Mouse (Mus musculus) olfactory bulb, adult 2 months (tissue): ENCODE measurements around the gene Pipox. TPM values are rescaled to one million over a fixed set of nuclear protein-coding genes. Genes with fewer than 3 reads are reported as not detected.

Experiments used
- H3K27ac ChIP-seq: fragments of 200-500 bp; 2 replicates; pipeline ENCODE4 v1.5.1; 2012; ENCODE audit warnings: low read depth, low read length; ENCODE audit not compliant: insufficient read depth
- H3K4me1 ChIP-seq: fragments of 200-500 bp; 2 replicates; pipeline ENCODE4 v1.6.1; 2012; ENCODE audit warnings: low read length; ENCODE audit not compliant: control insufficient read depth, insufficient read depth
- H3K4me3 ChIP-seq: fragments of 200-500 bp; 2 replicates; pipeline ENCODE4 v1.5.1; 2012; ENCODE audit warnings: mild to moderate bottlenecking, low read depth, low read length, moderate library complexity; ENCODE audit not compliant: insufficient read depth
- CTCF ChIP-seq: fragments of 200-500 bp; IDR thresholded peaks from 2 replicates; pipeline ENCODE4 v1.5.1; 2012; ENCODE audit warnings: low read depth, mild to moderate bottlenecking, low read length, moderate library complexity; ENCODE audit not compliant: insufficient read depth
- POLR2A ChIP-seq: fragments of 200-500 bp; IDR thresholded peaks from 2 replicates; pipeline ENCODE4 v1.6.1; 2012; ENCODE audit warnings: mild to moderate bottlenecking, low read depth, low read length, moderate library complexity; ENCODE audit not compliant: insufficient read depth
- WGBS: fragments of 180-500 bp; shearing (Covaris S2); methylation state at CpG from one replicate; pipeline ENCODE4 v1.1.7; 2018; 5-methylcytosine and 5-hydroxymethylcytosine counted together
- polyA plus RNA-seq: library from polyadenylated mRNA; stranded (reverse); fragments of >200 nt; gene quantifications from 2 replicates; pipeline ENCODE4 v1.2.4, GENCODE M21; 2012; ENCODE audit warnings: low replicate concordance; ENCODE audit not compliant: missing spikeins, insufficient read depth, insufficient read length

Gene Pipox
- polyA plus RNA-seq, 1 experiment = not detected

- Histone ChIP-seq H3K27ac (no peak overlapping the region), H3K4me1 (peaks cover 52% of the 10 kb centered on the region), H3K4me3 (no peak overlapping the region)
- TF ChIP-seq POLR2A (no peak), CTCF (no peak)
- WGBS = 59% methylated on average over 3 of the region's 3 CpGs
Observed at GRCm38 (mm10) chr11:77873116-77873515, 20.8 kb downstream of the Pipox start.

GRCm38 (mm10) chr11:77872685-77873084 lies 21.2 kb downstream of the Pipox start:
- Histone ChIP-seq H3K4me1 (peaks cover 57% of the 10 kb centered on the region), H3K4me3 (no peak overlapping the region), H3K27ac (no peak overlapping the region; the same call in 1 of the 2 replicates)
- TF ChIP-seq CTCF (no peak), POLR2A (no peak)
- WGBS = 19% methylated on average over 7 of the region's 7 CpGs

- TF ChIP-seq POLR2A = no peak
- no peak for TF ChIP-seq CTCF
- peaks cover 58% of the 10 kb centered on the region for H3K4me1 ChIP-seq
Observed at GRCm38 (mm10) chr11:77872236-77872635, 21.7 kb downstream of the Pipox start.

GRCm38 (mm10) chr11:77871436-77871835 lies 22.5 kb downstream of the Pipox start:
- H3K4me3 ChIP-seq = no peak overlapping the region
- 0 out of 2 replicates have a peak overlapping the region, but pooled peaks have one; percentile 7 for H3K27ac ChIP-seq
- 4% methylated on average over 4 of the region's 4 CpGs for WGBS
- TF ChIP-seq POLR2A (no peak), CTCF (no peak)
- peaks cover 58% of the 10 kb centered on the region for H3K4me1 ChIP-seq

More at GRCm38 (mm10) chr11:77872236-77872635, 21.7 kb downstream of the Pipox start:
- 12% methylated on average over 11 of the region's 11 CpGs for WGBS
- H3K4me3 ChIP-seq = no peak overlapping the region
- no peak overlapping the region for H3K27ac ChIP-seq

- no peak overlapping the region for H3K27ac ChIP-seq
- H3K4me1 ChIP-seq = peaks cover 57% of the 10 kb centered on the region
Observed at GRCm38 (mm10) chr11:77867419-77868083, 26.3 kb downstream of the Pipox start.

GRCm38 (mm10) chr11:77864771-77865170 lies 29.1 kb downstream of the Pipox start:
- peak overlapping the region; percentile 90 for H3K27ac ChIP-seq
- peaks cover 70% of the 10 kb centered on the region for H3K4me1 ChIP-seq
- 41% methylated on average over 12 of the region's 12 CpGs for WGBS
- no peak for TF ChIP-seq POLR2A
- TF ChIP-seq CTCF = no peak
- no peak overlapping the region for H3K4me3 ChIP-seq

More at GRCm38 (mm10) chr11:77867419-77868083, 26.3 kb downstream of the Pipox start:
- no peak for TF ChIP-seq CTCF
- TF ChIP-seq POLR2A = no peak
- no peak overlapping the region for H3K4me3 ChIP-seq
- 28% methylated on average over 12 of the region's 12 CpGs for WGBS

- peaks cover 80% of the 10 kb centered on the region for H3K4me1 ChIP-seq
- 79% methylated on average over 7 of the region's 7 CpGs for WGBS
- no peak overlapping the region for H3K4me3 ChIP-seq
- TF ChIP-seq CTCF = no peak
- TF ChIP-seq POLR2A = no peak
- no peak overlapping the region for H3K27ac ChIP-seq
Observed at GRCm38 (mm10) chr11:77862887-77863286, 31.0 kb downstream of the Pipox start.

GRCm38 (mm10) chr11:77860947-77861346 lies 32.9 kb downstream of the Pipox start:
- Histone ChIP-seq H3K27ac (peak overlapping the region; percentile 74), H3K4me3 (no peak overlapping the region), H3K4me1 (peaks cover 68% of the 10 kb centered on the region)
- TF ChIP-seq CTCF = no peak
- TF ChIP-seq POLR2A = no peak
- 35% methylated on average over 9 of the region's 9 CpGs for WGBS

GRCm38 (mm10) chr11:77858589-77858988 lies 35.3 kb downstream of the Pipox start:
- no peak for TF ChIP-seq CTCF
- TF ChIP-seq POLR2A = no peak
- peak overlapping the region; percentile 74 for H3K27ac ChIP-seq
- H3K4me1 ChIP-seq = peaks cover 59% of the 10 kb centered on the region
- no peak overlapping the region for H3K4me3 ChIP-seq
- 31% methylated on average over 9 of the region's 9 CpGs for WGBS
